Mouse (Mus musculus) midbrain, embryonic 15.5 days (tissue): ENCODE measurements around the gene Nfatc4. TPM values are rescaled to one million over a fixed set of nuclear protein-coding genes. Genes with fewer than 3 reads are reported as not detected.

Experiments
- ATAC-seq: fragments of 200-750 bp; cut with Nextera tagmentation; replicated peaks from 2 replicates; pipeline ENCODE4 v1.8.0; 2017; ENCODE audit warnings: moderate TSS enrichment
- H3K27ac ChIP-seq: fragments of 300-500 bp; sonication (generic); 2 replicates; pipeline ENCODE4 v1.5.1; 2015; ENCODE audit warnings: mild to moderate bottlenecking, inconsistent platforms
- H3K27me3 ChIP-seq: fragments of 300-500 bp; sonication (generic); replicated peaks from 2 replicates; pipeline ENCODE4 v1.6.1; 2015; ENCODE audit warnings: inconsistent platforms
- H3K36me3 ChIP-seq: fragments of 300-500 bp; sonication (generic); replicated peaks from 2 replicates; pipeline ENCODE4 v1.6.1; 2015; ENCODE audit warnings: inconsistent platforms
- H3K4me1 ChIP-seq: fragments of 300-500 bp; sonication (generic); 2 replicates; pipeline ENCODE4 v1.6.1; 2015; ENCODE audit warnings: inconsistent platforms
- H3K4me2 ChIP-seq: fragments of 300-500 bp; sonication (generic); 2 replicates; pipeline ENCODE4 v1.6.1; 2015; ENCODE audit warnings: inconsistent platforms, mild to moderate bottlenecking, moderate library complexity
- H3K4me3 ChIP-seq: fragments of 300-500 bp; sonication (generic); 2 replicates; pipeline ENCODE4 v1.5.1; 2015; ENCODE audit warnings: mild to moderate bottlenecking, inconsistent platforms
- H3K9ac ChIP-seq: fragments of 300-500 bp; sonication (generic); 2 replicates; pipeline ENCODE4 v1.6.1; 2015; ENCODE audit warnings: mild to moderate bottlenecking, inconsistent platforms
- H3K9me3 ChIP-seq: fragments of 300-500 bp; sonication (generic); 2 replicates; pipeline ENCODE4 v1.6.1; 2016; ENCODE audit warnings: inconsistent platforms
- WGBS: fragments of 180-500 bp; shearing (Covaris S2); methylation state at CpG from one replicate; pipeline ENCODE4 v1.1.7; 2015; ENCODE audit warnings: mixed read lengths; 5-methylcytosine and 5-hydroxymethylcytosine counted together
- polyA plus RNA-seq: library from polyadenylated mRNA; unstranded; fragments of >200 nt; fragmentation: Nextera tagmentation; extraction: Ambion mirVana; gene quantifications from 2 replicates; pipeline ENCODE4 v1.2.1, GENCODE M21; 2015

The Nfatc4 gene
- polyA plus RNA-seq, 1 experiment from 2014 or later = 8.4 TPM

- H3K9me3 ChIP-seq = no peaks in the 10 kb centered on the region
- H3K27ac ChIP-seq = no peak overlapping the region
- WGBS = 59% methylated on average over 4 of the region's 4 CpGs
- no peak overlapping the region for H3K9ac ChIP-seq
- no peaks in the 10 kb centered on the region for H3K36me3 ChIP-seq
- ATAC-seq = no peak
- no peak overlapping the region for H3K4me3 ChIP-seq
- no peaks in the 10 kb centered on the region for H3K27me3 ChIP-seq
- no peaks in the 10 kb centered on the region for H3K4me1 ChIP-seq
- H3K4me2 ChIP-seq = no peak overlapping the region
Measured at GRCm38 (mm10) chr14:55840853-55841366, 18.0 kb downstream of the Nfatc4 start.

GRCm38 (mm10) chr14:55842794-55843193 lies 19.9 kb downstream of the Nfatc4 start:
- H3K27me3 ChIP-seq = no peaks in the 10 kb centered on the region
- no peak overlapping the region for H3K4me2 ChIP-seq
- H3K36me3 ChIP-seq = no peaks in the 10 kb centered on the region
- no peaks in the 10 kb centered on the region for H3K4me1 ChIP-seq
- H3K9me3 ChIP-seq = no peaks in the 10 kb centered on the region
- no peak overlapping the region for H3K9ac ChIP-seq
- no peak overlapping the region for H3K27ac ChIP-seq
- no peak overlapping the region for H3K4me3 ChIP-seq
- WGBS = 89% methylated on average over 4 of the region's 4 CpGs
- ATAC-seq = no peak

GRCm38 (mm10) chr14:55845506-55846294 lies 22.8 kb downstream of the Nfatc4 start:
- no peaks in the 10 kb centered on the region for H3K36me3 ChIP-seq
- no peaks in the 10 kb centered on the region for H3K4me1 ChIP-seq
- 77% methylated on average over 9 of the region's 9 CpGs for WGBS
- H3K4me2 ChIP-seq = no peak overlapping the region
- no peak overlapping the region for H3K9ac ChIP-seq
- H3K27ac ChIP-seq = no peak overlapping the region
- no peaks in the 10 kb centered on the region for H3K9me3 ChIP-seq
- no peak overlapping the region for H3K4me3 ChIP-seq
- ATAC-seq = no peak
- H3K27me3 ChIP-seq = no peaks in the 10 kb centered on the region

- 70% methylated on average over 6 of the region's 6 CpGs for WGBS
- ATAC-seq = no peak
Measured at GRCm38 (mm10) chr14:55850885-55851284, 27.9 kb downstream of the Nfatc4 start.

GRCm38 (mm10) chr14:55852646-55853551 lies 30.0 kb downstream of the Nfatc4 start:
- WGBS = 4% methylated on average over 11 of the region's 11 CpGs
- H3K36me3 ChIP-seq = no peaks in the 10 kb centered on the region
- peak overlapping the region; percentile 61 for H3K4me2 ChIP-seq
- peaks cover 45% of the 10 kb centered on the region for H3K4me1 ChIP-seq
- H3K9ac ChIP-seq = no peak overlapping the region; the same call in 1 of the 2 replicates
- H3K27ac ChIP-seq = peak overlapping the region; percentile 83
- peak; percentile 79 for ATAC-seq
- H3K27me3 ChIP-seq = no peaks in the 10 kb centered on the region
- H3K9me3 ChIP-seq = no peaks in the 10 kb centered on the region
- H3K4me3 ChIP-seq = peak overlapping the region; percentile 65

More at GRCm38 (mm10) chr14:55850885-55851284, 27.9 kb downstream of the Nfatc4 start:
- Histone ChIP-seq H3K9ac (no peak overlapping the region), H3K9me3 (no peaks in the 10 kb centered on the region), H3K27ac (no peak overlapping the region), H3K36me3 (no peaks in the 10 kb centered on the region), H3K4me2 (no peak overlapping the region), H3K4me3 (no peak overlapping the region), H3K4me1 (peaks cover 26% of the 10 kb centered on the region), H3K27me3 (no peaks in the 10 kb centered on the region)

GRCm38 (mm10) chr14:55853621-55854285 lies 30.8 kb downstream of the Nfatc4 start, which contains the start of gene Nynrin:
Nynrin (plus strand) TSS chr14:55854010.
- WGBS = 2% methylated on average over 33 of the region's 33 CpGs
- no peaks in the 10 kb centered on the region for H3K9me3 ChIP-seq
- peak within 1 kb of the TSS; percentile 65 for H3K4me3 ChIP-seq
- peak within 1 kb of the TSS; percentile 61 for H3K4me2 ChIP-seq
- no peaks in the 10 kb centered on the region for H3K27me3 ChIP-seq
- peak within 1 kb of the TSS; percentile 83 for H3K27ac ChIP-seq
- H3K4me1 ChIP-seq = peaks cover 49% of the 10 kb centered on the region
- ATAC-seq = peak; percentile 84
- peak within 1 kb of the TSS; percentile 67 for H3K9ac ChIP-seq
- H3K36me3 ChIP-seq = no peaks in the 10 kb centered on the region

GRCm38 (mm10) chr14:55854406-55855100 lies 31.6 kb downstream of the Nfatc4 start:
- no peaks in the 10 kb centered on the region for H3K36me3 ChIP-seq
- no peaks in the 10 kb centered on the region for H3K9me3 ChIP-seq
- H3K27me3 ChIP-seq = no peaks in the 10 kb centered on the region
- under 1% methylated on average over 9 of the region's 9 CpGs for WGBS
- peak overlapping the region; percentile 61 for H3K4me2 ChIP-seq
- peak overlapping the region; percentile 67 for H3K9ac ChIP-seq
- H3K4me3 ChIP-seq = peak overlapping the region; percentile 65
- peaks cover 56% of the 10 kb centered on the region for H3K4me1 ChIP-seq
- peak; percentile 44 for ATAC-seq
- peak overlapping the region; percentile 83 for H3K27ac ChIP-seq

- Histone ChIP-seq H3K4me3 (peak overlapping the region; percentile 65), H3K27ac (peak overlapping the region; percentile 83), H3K9me3 (no peaks in the 10 kb centered on the region), H3K27me3 (no peaks in the 10 kb centered on the region), H3K4me1 (peaks cover 57% of the 10 kb centered on the region), H3K9ac (peak overlapping the region; percentile 67), H3K36me3 (no peaks in the 10 kb centered on the region), H3K4me2 (peak overlapping the region; percentile 61)
- 0% methylated on average over 4 of the region's 4 CpGs for WGBS
- peak; percentile 41 for ATAC-seq
Measured at GRCm38 (mm10) chr14:55855101-55855561, 32.2 kb downstream of the Nfatc4 start.

GRCm38 (mm10) chr14:55857588-55857987 lies 34.6 kb downstream of the Nfatc4 start:
- Histone ChIP-seq H3K4me1 (peaks cover 61% of the 10 kb centered on the region), H3K9ac (no peak overlapping the region)

GRCm38 (mm10) chr14:55862186-55862585 lies 39.2 kb downstream of the Nfatc4 start:
- H3K9ac ChIP-seq = no peak overlapping the region
- H3K36me3 ChIP-seq = peaks cover 13% of the 10 kb centered on the region
- no peaks in the 10 kb centered on the region for H3K27me3 ChIP-seq
- ATAC-seq = peak; percentile 10; the same call in 1 of the 2 replicates
- H3K4me2 ChIP-seq = no peak overlapping the region
- no peak overlapping the region for H3K4me3 ChIP-seq
- 76% methylated on average over 6 of the region's 6 CpGs for WGBS
- no peaks in the 10 kb centered on the region for H3K9me3 ChIP-seq
- H3K27ac ChIP-seq = no peak overlapping the region
- H3K4me1 ChIP-seq = peaks cover 32% of the 10 kb centered on the region

More at GRCm38 (mm10) chr14:55857588-55857987, 34.6 kb downstream of the Nfatc4 start:
- no peaks in the 10 kb centered on the region for H3K27me3 ChIP-seq
- H3K27ac ChIP-seq = no peak overlapping the region
- no peak overlapping the region for H3K4me3 ChIP-seq
- H3K36me3 ChIP-seq = no peaks in the 10 kb centered on the region
- no peak overlapping the region; the same call in 1 of the 2 replicates for H3K4me2 ChIP-seq
- no peaks in the 10 kb centered on the region for H3K9me3 ChIP-seq
- no peak for ATAC-seq
- 66% methylated on average over 4 of the region's 4 CpGs for WGBS

GRCm38 (mm10) chr14:55862970-55863369 lies 40.0 kb downstream of the Nfatc4 start:
- 94% methylated on average over 10 of the region's 10 CpGs for WGBS
- H3K36me3 ChIP-seq = peaks cover 13% of the 10 kb centered on the region
- no peak; the same call in 1 of the 2 replicates for ATAC-seq
- no peak overlapping the region for H3K4me3 ChIP-seq
- H3K9me3 ChIP-seq = no peaks in the 10 kb centered on the region
- no peaks in the 10 kb centered on the region for H3K27me3 ChIP-seq
- no peak overlapping the region for H3K4me2 ChIP-seq
- H3K9ac ChIP-seq = no peak overlapping the region
- H3K27ac ChIP-seq = no peak overlapping the region
- H3K4me1 ChIP-seq = peaks cover 24% of the 10 kb centered on the region
